Mouse (Mus musculus) megakaryocyte, embryonic 14.5 days (primary cell): Measurements from ENCODE around the gene Zfp667. TPM values are rescaled to one million over a fixed set of nuclear protein-coding genes. Genes with fewer than 3 reads are reported as not detected.
"Not testable (repeated sequence)": the region's sequence is repeated elsewhere in the genome, so short reads cannot be mapped to it uniquely, and the experiment has no call there.

Source experiments
- H3K27me3 ChIP-seq: replicated peaks from 2 replicates; pipeline ENCODE3; 2012; ENCODE audit warnings: inconsistent platforms
- H3K36me3 ChIP-seq: replicated peaks from 2 replicates; pipeline ENCODE3; 2012; ENCODE audit warnings: low read length, inconsistent platforms, mixed read lengths
- H3K4me1 ChIP-seq: 2 replicates; pipeline ENCODE4 v1.6.1; 2012; ENCODE audit warnings: inconsistent platforms
- H3K4me3 ChIP-seq: replicated peaks from 2 replicates; pipeline ENCODE3; 2012; ENCODE audit warnings: moderate library complexity, mild to moderate bottlenecking, inconsistent platforms
- H3K9me3 ChIP-seq: 2 replicates; pipeline ENCODE4 v1.6.1; 2012; ENCODE audit warnings: inconsistent platforms
- FLI1 ChIP-seq: IDR thresholded peaks from 2 replicates; pipeline ENCODE4 v1.6.1; 2012; ENCODE audit warnings: low read length, inconsistent platforms, mixed read lengths
- GATA1 ChIP-seq: IDR thresholded peaks from 3 replicates; pipeline ENCODE4 v1.6.1; 2012; ENCODE audit warnings: mixed read lengths, low read length, inconsistent platforms, borderline replicate concordance
- polyA plus RNA-seq: library from polyadenylated mRNA; stranded (reverse); fragments of >175 nt; gene quantifications from 2 replicates; pipeline ENCODE4 v1.2.3, GENCODE M21; 2012; ENCODE audit warnings: low replicate concordance; ENCODE audit not compliant: insufficient read depth

Gene Zfp667
- polyA plus RNA-seq, result 0.63 TPM in 1 of 2 replicates, not detected in the other

GRCm38 (mm10) chr7:6285842-6286705 is at the start of gene Zfp667:
Zfp667 (plus strand) TSS chr7:6286579.
- Histone ChIP-seq H3K9me3 (no peaks in the 10 kb centered on the region), H3K4me3 (peak within 1 kb of the TSS; percentile 96), H3K36me3 (peaks cover 3% of the 10 kb centered on the region), H3K27me3 (no peaks in the 10 kb centered on the region), H3K4me1 (peaks cover 51% of the 10 kb centered on the region)
- no peak for TF ChIP-seq FLI1
- TF ChIP-seq GATA1, result no peak

GRCm38 (mm10) chr7:6239787-6240186 is 46.6 kb upstream of the Zfp667 start:
- Histone ChIP-seq H3K9me3 (no peaks in the 10 kb centered on the region), H3K36me3 (no peaks in the 10 kb centered on the region), H3K4me1 (no peaks in the 10 kb centered on the region), H3K27me3 (peaks cover 5% of the 10 kb centered on the region), H3K4me3 (no peak overlapping the region)
- TF ChIP-seq FLI1 (no peak), GATA1 (no peak)

GRCm38 (mm10) chr7:6240841-6241425 is 45.4 kb upstream of the Zfp667 start:
- H3K36me3 ChIP-seq, H3K27me3 ChIP-seq, H3K4me1 ChIP-seq, H3K4me3 ChIP-seq, H3K9me3 ChIP-seq: not testable (repeated sequence)

GRCm38 (mm10) chr7:6244361-6245292 is 41.8 kb upstream of the Zfp667 start:
- Histone ChIP-seq H3K4me1 (no peaks in the 10 kb centered on the region), H3K36me3 (no peaks in the 10 kb centered on the region)

GRCm38 (mm10) chr7:6252410-6252809 is 34.0 kb upstream of the Zfp667 start, which contains the start of gene Epp13:
Epp13 (plus strand) TSS chr7:6252710.
- Histone ChIP-seq H3K4me1 (no peaks in the 10 kb centered on the region), H3K4me3 (no peak within 1 kb of the TSS), H3K27me3 (no peaks in the 10 kb centered on the region), H3K36me3 (no peaks in the 10 kb centered on the region), H3K9me3 (peaks cover 10% of the 10 kb centered on the region)
- no peak for TF ChIP-seq FLI1

More at GRCm38 (mm10) chr7:6244361-6245292, 41.8 kb upstream of the Zfp667 start:
- TF ChIP-seq GATA1 (no peak), FLI1 (no peak)
- H3K4me3 ChIP-seq, result no peak overlapping the region
- no peaks in the 10 kb centered on the region for H3K9me3 ChIP-seq
- H3K27me3 ChIP-seq, result peaks cover 2% of the 10 kb centered on the region

GRCm38 (mm10) chr7:6254451-6254850 is 31.9 kb upstream of the Zfp667 start:
- peaks cover 12% of the 10 kb centered on the region for H3K9me3 ChIP-seq
- peaks cover 3% of the 10 kb centered on the region for H3K27me3 ChIP-seq
- H3K4me3 ChIP-seq, result no peak overlapping the region
- TF ChIP-seq FLI1 (no peak), GATA1 (no peak)
- H3K36me3 ChIP-seq, result no peaks in the 10 kb centered on the region
- no peaks in the 10 kb centered on the region for H3K4me1 ChIP-seq

- no peak overlapping the region for H3K4me3 ChIP-seq
- no peak for TF ChIP-seq FLI1
- TF ChIP-seq GATA1, result no peak
- H3K4me1 ChIP-seq, result no peaks in the 10 kb centered on the region
- peaks cover 15% of the 10 kb centered on the region for H3K9me3 ChIP-seq
- H3K36me3 ChIP-seq, result no peaks in the 10 kb centered on the region
- H3K27me3 ChIP-seq, result peaks cover 6% of the 10 kb centered on the region
These were observed 29.0 kb upstream of the Zfp667 start for GRCm38 (mm10) chr7:6257386-6257785.

GRCm38 (mm10) chr7:6258232-6259220 is 27.9 kb upstream of the Zfp667 start:
- Histone ChIP-seq H3K4me3 (no peak overlapping the region), H3K27me3 (peaks cover 6% of the 10 kb centered on the region), H3K9me3 (peaks cover 10% of the 10 kb centered on the region), H3K4me1 (no peaks in the 10 kb centered on the region), H3K36me3 (no peaks in the 10 kb centered on the region)
- TF ChIP-seq FLI1, result no peak
- no peak for TF ChIP-seq GATA1

- H3K4me3 ChIP-seq, H3K36me3 ChIP-seq, H3K27me3 ChIP-seq, H3K4me1 ChIP-seq: not testable (repeated sequence)
- peaks cover 10% of the 10 kb centered on the region for H3K9me3 ChIP-seq
These were observed 26.4 kb upstream of the Zfp667 start for GRCm38 (mm10) chr7:6260004-6260403.
